Mouse (Mus musculus) adrenal gland, postnatal 10 days (tissue): ENCODE data around the gene Taf5l. TPM values are rescaled to one million over a fixed set of nuclear protein-coding genes. Genes with fewer than 3 reads are reported as not detected.
A peak's percentile ranks its signal among the peaks of the same experiment; 100 is the strongest.
"Not testable (repeated sequence)": the region's sequence is repeated elsewhere in the genome, so short reads cannot be mapped to it uniquely, and the experiment has no call there.

Source experiments
- DNase-seq: peaks from one replicate; pipeline ENCODE4 v3.0.0; 2021; ENCODE audit warnings: mixed read lengths
- long read RNA-seq, 2 experiments: library from polyadenylated mRNA; stranded (forward); transcript quantifications; one replicate each; pipeline ENCODE4 v2.0.0; 2021
- total RNA-seq, 2 experiments: library from RNA; stranded (reverse); gene quantifications; 2 replicates each; pipeline ENCODE4 v1.2.3; 2021

Taf5l gene
- 10 to 100 TPM; 26.5 to 26.8 TPM for total RNA-seq
- long read RNA-seq, experiment 1, transcript Taf5l-202 (5 exons, 2,973 nt), result major isoform, 18 of 62 reads
- long read RNA-seq, experiment 1, partial matches to known transcripts, result 38 of 62 reads
- long read RNA-seq, experiment 1, other reads (novel, unspliced or antisense), result 2 of 62 reads
- long read RNA-seq, experiment 2, transcript Taf5l-201 (5 exons, 2,912 nt), result minor isoform, 5 of 25 reads
- long read RNA-seq, experiment 2, transcript Taf5l-202 (5 exons, 2,973 nt), result major isoform, 13 of 25 reads
- long read RNA-seq, experiment 2, partial matches to known transcripts, result 2 of 25 reads
- long read RNA-seq, experiment 2, other reads (novel, unspliced or antisense), result 5 of 25 reads

- DNase-seq, result peak; percentile 97
Observed at GRCm38 (mm10) chr8:124021237-124022227, at the start of gene Taf5l, which contains the start of gene Urb2. Gene Taf5l, minus strand, starts transcription at chr8:124021397. Gene Urb2, plus strand, starts transcription at chr8:124021508.

- no peak for DNase-seq
Observed at GRCm38 (mm10) chr8:124070363-124071324, 49.4 kb upstream of the Taf5l start.

- no peak for DNase-seq
Observed at GRCm38 (mm10) chr8:124067059-124067750, 46.0 kb upstream of the Taf5l start.

GRCm38 (mm10) chr8:124066325-124067058 lies 45.3 kb upstream of the Taf5l start:
- no peak for DNase-seq

GRCm38 (mm10) chr8:124056832-124057655 lies 35.8 kb upstream of the Taf5l start:
- no peak for DNase-seq

DNA sequence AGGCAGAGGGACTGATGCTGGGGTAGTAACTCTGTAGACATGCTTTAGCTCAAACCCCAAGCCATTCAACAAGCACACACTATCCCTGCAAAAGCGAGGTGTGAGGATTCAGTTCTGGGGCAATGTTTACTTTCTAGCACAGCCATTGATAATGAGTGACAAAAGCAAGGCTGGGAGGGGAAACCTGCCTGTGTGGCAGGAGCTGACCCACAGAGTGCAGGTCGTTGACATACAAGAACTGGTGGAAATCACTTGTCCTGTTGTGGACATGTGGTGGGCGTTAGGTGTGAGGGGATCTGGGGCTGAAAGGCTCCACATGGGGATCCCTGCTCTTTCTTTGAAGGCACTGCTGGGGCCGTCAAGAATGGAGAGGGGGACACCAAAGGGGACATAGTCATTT lies 31.4 kb upstream of the Taf5l start:
- no peak for DNase-seq

- peak; percentile 86 for DNase-seq
Observed at GRCm38 (mm10) chr8:124052110-124052509, 30.9 kb upstream of the Taf5l start.

DNA sequence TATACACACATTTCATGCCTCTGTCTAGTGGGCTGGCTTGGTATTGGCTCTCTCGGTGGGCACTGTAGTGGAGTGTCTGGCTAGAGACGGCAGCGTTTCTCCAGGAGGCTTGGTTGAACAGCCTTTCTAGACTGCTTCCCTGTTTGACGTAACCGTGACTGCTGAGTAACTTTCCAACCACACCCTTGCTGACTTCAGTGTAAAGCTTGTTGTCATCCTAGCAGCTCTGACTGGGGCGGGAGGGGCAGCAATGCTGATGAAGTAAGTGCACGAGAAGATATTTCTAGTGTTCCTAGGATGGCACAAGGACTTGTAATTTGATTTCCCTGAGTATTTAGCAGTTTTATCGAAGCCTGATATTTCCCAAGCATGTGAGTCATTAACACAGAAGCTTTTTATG lies 24.7 kb upstream of the Taf5l start:
- DNase-seq, result no peak

- DNase-seq, result no peak
Observed at GRCm38 (mm10) chr8:124044931-124045330, 23.7 kb upstream of the Taf5l start.

- DNase-seq, result no peak
Observed at GRCm38 (mm10) chr8:124044421-124044820, 23.2 kb upstream of the Taf5l start.

GRCm38 (mm10) chr8:124042201-124042600 lies 21.0 kb upstream of the Taf5l start:
- no peak for DNase-seq

DNA sequence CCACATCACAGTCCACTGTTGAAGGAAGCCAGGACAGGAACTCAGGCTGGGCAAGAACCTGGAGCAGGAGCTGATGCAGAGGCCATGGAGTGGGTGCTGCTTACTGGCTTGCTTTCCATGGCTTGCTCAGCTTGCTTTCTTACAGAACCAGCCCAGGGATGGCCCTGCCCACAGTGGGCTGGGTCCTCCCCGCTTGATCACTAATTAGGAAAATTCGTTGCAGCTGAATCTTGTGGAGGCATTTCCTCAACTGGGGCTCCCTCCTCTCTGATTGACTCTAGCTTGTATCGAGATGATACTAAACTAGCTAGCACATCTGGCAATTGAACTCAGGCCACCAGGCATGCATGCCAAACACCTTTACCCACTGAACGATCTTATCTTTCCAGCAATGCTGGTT lies 18.2 kb upstream of the Taf5l start:
- DNase-seq, result no peak

GRCm38 (mm10) chr8:124038121-124038520 lies 16.9 kb upstream of the Taf5l start:
- DNase-seq, result no peak

DNA sequence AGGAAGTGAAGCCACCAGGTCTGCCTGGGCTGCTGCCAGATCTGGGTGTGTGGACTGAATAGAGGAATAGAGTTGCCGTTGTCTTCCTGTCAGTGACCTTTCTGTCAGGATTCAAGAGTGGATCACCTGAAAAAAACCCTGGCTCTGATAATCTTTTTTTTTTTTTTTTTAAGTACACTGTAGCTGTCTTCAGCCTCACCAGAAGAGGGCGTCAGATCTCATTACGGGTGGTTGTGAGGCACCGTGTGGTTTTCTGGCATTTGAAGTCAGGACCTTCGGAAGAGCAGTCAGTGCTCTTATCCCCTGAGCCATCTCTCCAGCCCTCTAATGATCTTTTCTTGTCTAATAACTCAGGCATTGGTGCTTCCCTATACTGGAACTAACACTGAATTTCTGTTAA lies 12.2 kb upstream of the Taf5l start:
- DNase-seq, result no peak

DNA sequence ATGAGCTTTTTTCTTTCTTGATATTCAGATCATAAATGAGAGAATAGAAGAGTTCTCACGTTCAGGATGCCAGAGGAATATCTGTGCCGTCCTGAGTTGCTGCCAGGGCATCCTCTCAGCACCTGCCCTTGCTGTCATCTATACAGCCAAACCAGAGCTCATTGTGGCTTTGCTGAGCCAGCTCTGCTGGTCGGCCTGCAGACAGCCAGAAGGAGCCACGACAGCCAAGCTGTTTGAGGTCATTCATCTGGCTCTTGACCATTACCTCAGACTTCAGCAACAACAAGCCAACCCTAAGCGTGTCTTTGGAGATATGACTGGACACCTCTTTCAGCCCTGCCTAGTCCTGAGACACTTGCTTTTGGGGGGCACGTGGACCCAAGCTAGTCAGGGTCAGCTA lies 6.6 kb upstream of the Taf5l start:
- DNase-seq, result no peak

GRCm38 (mm10) chr8:124026265-124026664 lies 5.1 kb upstream of the Taf5l start:
- not testable (repeated sequence) for DNase-seq

GRCm38 (mm10) chr8:124020439-124021236 lies 559 bp downstream of the Taf5l start:
- DNase-seq, result no peak

DNA sequence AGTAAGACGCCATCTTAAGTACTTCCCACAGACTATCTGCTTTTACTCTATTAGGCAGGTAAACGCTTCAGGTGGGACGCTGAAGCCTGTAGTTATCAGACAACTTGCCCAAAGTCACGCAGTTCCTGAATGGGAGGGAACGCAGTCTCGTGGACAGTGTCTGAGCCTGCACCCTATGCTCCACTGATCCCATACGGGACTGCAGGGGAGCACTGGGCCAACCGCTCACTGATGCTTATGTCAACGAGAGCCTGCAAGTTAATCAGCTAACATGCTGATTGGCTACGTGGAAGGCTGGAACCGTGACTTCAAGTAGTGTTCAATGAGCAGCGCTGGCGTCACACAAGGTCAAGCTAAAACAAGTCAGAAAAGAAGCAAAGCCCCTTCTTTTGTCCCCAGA lies 1.4 kb downstream of the Taf5l start:
- peak; percentile 21 for DNase-seq

- no peak for DNase-seq
Observed at GRCm38 (mm10) chr8:124014751-124015150, 6.4 kb downstream of the Taf5l start.
